Mouse (Mus musculus): Measurements from ENCODE around the gene Tfpt.
"Not testable (repeated sequence)": the region's sequence is repeated elsewhere in the genome, so short reads cannot be mapped to it uniquely, and the experiment has no call there.

Gene Tfpt

GRCm38 (mm10) chr7:3576354-3577124, 53.2 kb downstream of the Tfpt start:
- DNase-seq (ENCODE audit: low read depth) = no peak

GRCm38 (mm10) chr7:3574216-3574615, 55.5 kb downstream of the Tfpt start:
- DNase-seq (ENCODE audit: low read depth) = no peak

GRCm38 (mm10) chr7:3571847-3572246, 57.9 kb downstream of the Tfpt start:
- no peak for DNase-seq (ENCODE audit: low read depth)

GRCm38 (mm10) chr7:3570580-3570979, 59.1 kb downstream of the Tfpt start:
- DNase-seq (ENCODE audit: low read depth) = not testable (repeated sequence)
